Mouse (Mus musculus): ENCODE measurements at regions not wholly inside any gene's neighbourhood (a gene's known extent, or its start where the extent isn't known, plus 50 kb on each side); places are given as distances from the start of the nearest gene placed in this dataset.

DNA sequence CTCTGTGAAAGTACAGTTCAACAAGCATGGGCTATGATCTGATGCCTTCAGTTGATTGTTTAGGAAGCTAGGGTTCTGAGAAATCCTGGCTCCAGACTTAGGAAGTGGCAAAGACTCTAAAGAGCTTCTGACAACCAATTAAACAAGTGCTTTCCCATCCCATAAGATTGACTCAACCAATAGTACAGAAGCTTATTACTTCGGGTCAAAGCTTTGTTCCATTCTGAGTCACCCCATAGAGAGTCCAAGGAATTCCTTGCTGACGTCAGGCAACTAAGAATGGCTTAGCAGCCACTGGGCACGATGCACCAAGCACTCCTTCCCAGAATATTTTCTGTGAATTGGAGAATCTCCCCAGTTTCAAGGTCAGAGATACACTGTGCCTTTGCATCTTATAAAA lies 59.0 kb upstream of the Ntm start:
- ChIA-PET CTCF (no interaction called here), POLR2A (no interaction called here)

DNA sequence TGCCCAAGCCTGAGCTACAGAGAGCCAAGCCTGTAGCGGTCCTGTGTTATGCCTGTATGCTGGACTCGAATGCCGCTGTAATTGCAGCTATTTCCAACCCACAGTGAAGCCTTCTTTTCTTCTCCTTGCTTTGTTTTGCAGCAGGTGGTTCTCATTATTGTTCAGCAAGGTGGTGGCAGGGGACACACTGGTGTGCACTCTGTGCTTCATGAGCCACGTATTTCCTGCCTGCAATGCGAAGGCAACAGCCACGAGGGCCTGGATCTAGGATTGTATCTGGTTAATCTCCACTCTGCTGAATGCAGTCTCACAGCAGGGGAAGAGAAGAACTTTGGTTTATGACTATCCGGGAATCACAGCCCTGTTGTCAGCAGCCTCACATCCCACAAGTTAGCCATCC lies 62.3 kb upstream of the Ntm start:
- POLR2A ChIA-PET = no interaction called here
- CTCF ChIA-PET = interaction anchor here in 1 of 4 experiments (0.7 kb wide), 1 partner anchor 1097 kb away, joined by 3 read pairs; no protein-coding TSS in a partner anchor

DNA sequence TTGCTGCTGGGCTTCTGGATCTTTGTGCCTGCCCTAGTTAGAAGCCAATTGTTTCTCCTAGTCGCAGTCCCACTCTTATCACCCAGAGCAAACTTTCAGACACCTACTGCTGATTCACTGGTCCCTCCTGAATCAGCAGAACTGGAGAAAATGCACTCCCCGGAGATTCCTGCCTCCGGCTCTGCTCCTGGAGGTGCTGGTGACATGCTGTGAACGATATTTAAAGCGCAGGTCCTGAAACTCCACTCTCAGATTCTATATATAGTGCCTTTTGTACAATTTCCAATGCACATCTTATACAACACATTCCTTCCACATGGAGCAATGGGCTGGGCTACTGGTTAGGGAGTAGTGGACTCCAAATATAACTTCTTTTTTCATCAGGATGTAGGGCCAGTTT lies 64.0 kb upstream of the Ntm start:
- ChIA-PET POLR2A (no interaction called here), CTCF (no interaction called here)

DNA sequence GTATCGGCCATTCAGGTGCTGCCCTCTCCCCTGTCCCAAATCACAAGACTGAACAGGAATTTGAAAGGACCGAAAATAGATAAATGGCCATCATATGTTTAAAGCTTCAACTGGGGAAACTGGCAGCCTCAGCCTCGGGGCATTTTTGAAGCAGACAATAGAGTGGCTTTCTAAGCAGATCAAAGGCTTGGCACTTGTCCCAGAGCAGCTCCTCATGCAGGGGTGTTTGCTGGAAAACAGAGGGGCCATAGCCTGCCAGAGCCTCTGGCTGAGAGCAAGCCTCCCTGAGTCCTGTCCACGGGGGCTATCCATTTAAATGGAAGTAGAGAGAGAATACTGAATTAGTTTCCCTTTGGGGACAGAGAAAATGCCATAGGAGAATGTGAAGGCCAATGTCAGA lies 77.5 kb upstream of the Ntm start:
- POLR2A ChIA-PET = no interaction called here
- CTCF ChIA-PET = no interaction called here

DNA sequence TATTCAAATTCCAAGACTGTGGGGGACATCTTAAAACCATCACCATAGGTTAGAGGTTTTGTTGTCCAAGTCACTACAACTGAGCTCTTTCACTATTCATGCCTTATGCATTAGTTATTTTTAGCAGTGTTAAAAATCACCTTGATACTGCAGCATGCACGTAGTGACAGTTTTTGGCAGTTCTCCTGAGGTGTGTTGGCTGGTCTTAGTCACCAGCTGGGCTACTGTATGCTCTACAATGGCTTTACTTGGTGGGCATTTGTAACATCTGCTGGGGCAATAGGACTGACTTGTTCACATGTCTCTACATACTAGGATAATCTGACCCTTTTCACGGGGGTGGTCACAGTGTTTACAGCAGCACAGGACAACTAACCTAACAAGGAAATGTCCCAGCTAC lies 101.6 kb upstream of the Ntm start:
- CTCF ChIA-PET = interaction anchor here in 1 of 4 experiments (0.6 to 0.7 kb wide), 2 partner anchors 200 to 356 kb away, joined by 3 to 13 read pairs; no protein-coding TSS in a partner anchor

DNA sequence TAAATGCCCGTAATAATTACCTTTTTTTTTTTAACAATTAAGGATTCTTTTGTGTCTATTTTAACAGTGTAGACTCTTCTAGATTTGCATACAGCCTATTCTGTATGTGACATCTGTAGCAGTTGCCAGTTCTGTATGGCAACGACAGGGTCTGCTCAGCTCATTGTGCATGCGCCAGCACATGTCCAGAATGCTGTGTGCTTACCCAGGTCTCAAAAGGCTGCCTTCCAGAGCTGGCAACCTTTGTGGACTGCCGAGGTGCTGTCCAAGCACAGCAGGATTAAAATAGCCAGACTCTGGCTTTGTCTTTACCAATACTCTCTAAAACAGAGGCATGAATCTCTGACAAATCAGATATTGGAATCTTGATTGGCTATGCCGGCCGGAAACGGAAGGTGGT lies 105.0 kb upstream of the Ntm start:
- CTCF ChIA-PET = no interaction called here
- POLR2A ChIA-PET = no interaction called here

More for the DNA sequence above, 101.6 kb upstream of the Ntm start:
- POLR2A ChIA-PET = no interaction called here

DNA sequence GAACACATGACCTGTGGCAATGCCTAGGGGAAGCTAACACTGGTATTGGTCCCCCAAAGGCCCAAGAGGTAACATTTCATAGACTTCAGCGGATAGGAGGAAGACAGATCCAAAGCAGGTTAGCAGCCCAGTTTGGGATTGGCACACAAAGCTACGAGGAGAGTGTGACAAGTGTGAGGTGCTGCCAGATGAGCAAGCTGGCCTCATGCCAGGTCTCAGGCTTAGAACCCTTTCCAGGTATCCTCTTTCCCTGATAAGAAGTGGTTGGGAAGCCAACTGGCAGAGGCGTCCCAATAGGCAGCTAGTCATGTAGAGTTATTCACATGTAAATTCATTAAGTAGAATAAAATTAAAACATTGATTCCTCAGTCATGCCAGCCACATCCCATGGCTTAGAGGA lies 112.3 kb upstream of the Ntm start:
- POLR2A ChIA-PET = no interaction called here
- CTCF ChIA-PET = no interaction called here

DNA sequence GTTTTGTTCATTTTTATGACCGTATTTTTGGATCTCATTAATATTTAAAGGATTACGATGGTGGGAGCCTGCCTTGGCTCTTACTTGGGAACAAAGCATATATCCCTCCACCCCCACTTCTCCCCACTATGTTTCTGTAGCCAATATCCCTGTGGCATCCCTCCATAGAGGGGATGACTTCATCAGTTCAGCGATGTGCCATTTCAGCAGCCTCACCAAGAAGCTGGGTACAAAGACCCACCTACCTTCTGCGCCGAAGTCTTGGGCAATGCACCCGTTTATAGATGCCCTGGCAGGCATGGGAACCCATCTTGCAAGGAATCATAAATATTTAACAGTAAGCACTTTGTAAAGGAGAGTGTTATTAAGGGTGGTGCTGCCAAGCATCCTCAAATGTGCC lies 113.1 kb upstream of the Ntm start:
- POLR2A ChIA-PET = no interaction called here

DNA sequence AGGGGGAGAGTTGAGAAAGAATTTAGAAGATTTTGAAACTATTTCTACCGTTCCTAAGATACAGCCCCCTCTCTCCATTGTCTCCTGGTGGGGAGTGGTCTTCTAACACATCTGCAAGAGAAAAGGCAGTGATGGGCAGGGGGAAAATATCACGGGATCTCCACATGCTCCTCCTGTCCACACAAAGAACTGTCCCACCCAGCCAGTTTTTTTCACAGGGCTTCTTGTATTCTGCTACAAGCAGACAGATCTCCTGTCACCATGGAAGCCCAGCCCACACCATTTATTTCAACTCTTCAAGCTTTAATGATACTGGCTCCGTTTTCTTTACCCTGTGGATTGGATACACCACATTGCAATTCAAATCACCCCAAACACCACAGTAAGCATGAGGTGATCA lies 113.5 kb upstream of the Ntm start:
- ChIA-PET POLR2A (interaction anchor here in 1 of 4 experiments (0.8 kb wide), 1 partner anchor 177 kb away, joined by 3 read pairs; no protein-coding TSS in a partner anchor), CTCF (no interaction called here)

More for the DNA sequence above, 113.1 kb upstream of the Ntm start:
- CTCF ChIA-PET = no interaction called here

DNA sequence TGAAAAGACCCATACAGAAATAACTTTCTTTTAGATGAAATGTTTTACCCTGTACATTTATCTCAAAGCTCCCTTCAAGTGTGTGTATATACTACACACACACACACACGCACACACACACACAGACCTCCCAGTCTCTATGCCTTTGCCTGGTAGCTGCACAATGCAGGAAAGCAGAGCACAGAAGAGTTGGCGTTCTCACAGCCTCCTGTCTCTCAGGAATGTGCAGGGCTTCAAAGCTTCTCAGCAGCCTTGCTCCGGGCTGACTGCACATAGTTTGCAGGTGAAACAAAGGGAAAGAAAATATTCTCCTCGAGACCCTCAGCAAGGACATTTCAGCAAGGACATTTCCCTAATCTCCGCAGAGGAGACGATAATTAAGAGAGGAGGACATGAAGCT lies 139.0 kb upstream of the Ntm start:
- POLR2A ChIA-PET = no interaction called here
- CTCF ChIA-PET = no interaction called here

DNA sequence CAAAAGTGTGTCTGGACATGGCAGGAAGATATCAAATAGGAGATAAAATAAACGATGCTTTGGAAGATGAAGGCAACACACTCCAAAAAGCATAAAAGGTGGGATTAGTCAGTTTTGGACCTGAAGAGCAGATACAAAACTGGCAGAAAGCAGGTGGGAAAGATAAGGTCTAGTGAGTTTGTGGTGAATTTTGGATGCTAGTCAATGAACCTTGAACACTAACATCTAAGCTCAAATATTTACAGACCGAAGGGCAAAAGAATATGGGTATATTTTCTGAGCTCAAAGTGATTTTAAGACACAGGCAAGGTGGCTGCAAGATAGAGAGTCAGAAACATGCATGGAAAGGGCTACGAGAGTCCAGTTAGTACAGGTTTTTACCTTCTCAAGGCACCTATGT lies 159.4 kb upstream of the Ntm start:
- ChIA-PET POLR2A (interaction anchor here in 1 of 4 experiments (0.7 kb wide), 1 partner anchor 27 kb away, joined by 11 read pairs; no protein-coding TSS in a partner anchor), CTCF (no interaction called here)

DNA sequence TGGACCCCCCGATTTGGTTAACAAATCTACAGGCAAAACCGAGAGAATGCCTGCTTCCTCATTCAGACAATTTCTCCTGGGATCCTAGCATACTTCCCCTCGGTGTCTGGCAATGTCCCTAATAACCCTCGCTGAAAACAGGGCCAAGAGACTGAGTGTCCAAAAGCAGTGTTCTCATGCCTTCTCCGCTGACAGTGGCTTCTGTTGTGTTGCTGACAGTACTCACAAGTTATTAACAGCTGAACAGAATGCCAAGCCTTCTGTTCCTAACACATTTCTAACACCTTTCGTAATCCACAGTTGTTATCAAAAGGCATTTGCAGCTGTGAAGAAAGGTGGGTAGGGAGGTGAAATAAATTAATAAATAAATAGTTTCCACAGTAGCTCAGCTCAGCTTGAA lies 166.2 kb upstream of the Ntm start:
- CTCF ChIA-PET = interaction anchor here in 2 of 4 experiments (0.6 to 1.0 kb wide), 2 partner anchors 8 to 10 kb away, joined by 3 read pairs; no protein-coding TSS in a partner anchor
- POLR2A ChIA-PET = no interaction called here

DNA sequence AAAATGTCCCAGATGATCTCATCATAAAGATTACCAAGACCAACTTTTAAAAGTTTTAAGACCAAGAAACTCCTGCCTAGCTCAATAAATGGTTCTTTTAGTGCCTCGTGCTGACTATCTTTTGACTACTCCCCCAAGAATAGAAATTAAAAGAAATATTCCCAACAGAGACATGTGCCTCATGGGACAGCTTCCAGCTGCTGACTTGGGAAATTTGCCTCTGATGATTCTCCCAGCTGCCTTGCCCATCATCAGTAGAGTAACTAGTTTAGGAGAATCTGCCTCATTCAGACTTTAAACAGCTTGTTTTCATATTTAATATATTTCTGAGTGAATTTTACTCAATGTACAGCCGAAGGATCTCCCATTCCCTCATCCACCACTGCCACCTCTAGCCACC lies 168.7 kb upstream of the Ntm start:
- ChIA-PET POLR2A (no interaction called here), CTCF (no interaction called here)

DNA sequence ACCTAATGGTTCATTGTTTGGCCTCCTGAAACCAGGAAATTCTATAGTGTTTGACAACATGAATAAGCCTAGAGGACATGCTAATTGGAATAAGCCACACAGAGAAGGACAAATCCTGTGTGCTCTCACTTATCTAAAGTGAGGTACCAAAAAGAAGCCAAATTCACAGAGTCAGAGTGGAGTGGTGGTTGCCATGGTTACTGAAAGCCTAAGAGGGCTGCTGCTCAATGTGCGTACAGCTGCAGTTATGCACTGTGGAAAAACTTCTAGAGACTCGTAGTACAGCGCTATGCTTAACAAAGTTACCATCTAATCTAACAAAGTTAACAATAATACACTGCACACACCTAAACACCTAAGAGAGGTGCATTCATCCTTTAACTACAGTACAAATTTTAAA lies 171.4 kb upstream of the Ntm start:
- ChIA-PET POLR2A (no interaction called here), CTCF (no interaction called here)

DNA sequence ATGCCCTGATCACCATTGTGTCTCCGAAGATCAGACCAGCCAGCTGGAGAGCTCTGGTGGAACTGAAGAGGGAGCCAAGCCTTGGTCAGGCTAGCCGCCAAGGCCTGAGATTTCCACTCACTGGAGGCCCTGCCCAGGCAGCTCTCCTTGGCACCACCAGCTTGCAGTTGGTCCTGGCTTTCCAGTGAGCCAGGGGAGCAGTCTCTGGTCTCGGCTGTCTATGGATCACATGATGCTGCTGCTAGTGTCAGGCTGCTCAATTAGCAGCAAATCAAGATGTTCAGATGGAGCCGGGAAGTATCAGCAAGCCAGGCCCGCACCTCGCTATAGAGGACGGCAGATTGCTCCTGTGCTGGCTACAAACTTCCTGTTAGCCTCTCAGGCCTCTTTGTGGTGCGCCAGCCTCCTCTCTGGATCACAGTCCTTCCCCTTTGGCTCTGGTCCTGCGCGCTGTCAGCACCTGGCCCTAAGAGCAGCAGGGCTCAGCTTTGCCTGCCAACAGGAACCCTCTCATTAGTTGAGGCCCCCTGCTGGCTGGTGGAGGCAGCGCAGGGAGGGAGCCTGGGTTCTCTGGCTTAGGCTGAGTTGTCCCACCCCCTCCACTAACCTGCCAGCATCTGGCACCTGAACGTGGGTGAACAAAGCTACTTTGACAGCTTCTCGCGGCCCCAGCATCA lies 174.8 kb upstream of the Ntm start:
- ChIA-PET CTCF (interaction anchor here in 3 of 4 experiments (0.6 to 2.1 kb wide), 12 partner anchors 9 to 811 kb away, joined by 3 to 15 read pairs (median 3); no protein-coding TSS in a partner anchor), POLR2A (interaction anchor here in 2 of 4 experiments (0.8 to 1.3 kb wide), 2 partner anchors 12 to 16 kb away, joined by 3 to 5 read pairs; no protein-coding TSS in a partner anchor)

DNA sequence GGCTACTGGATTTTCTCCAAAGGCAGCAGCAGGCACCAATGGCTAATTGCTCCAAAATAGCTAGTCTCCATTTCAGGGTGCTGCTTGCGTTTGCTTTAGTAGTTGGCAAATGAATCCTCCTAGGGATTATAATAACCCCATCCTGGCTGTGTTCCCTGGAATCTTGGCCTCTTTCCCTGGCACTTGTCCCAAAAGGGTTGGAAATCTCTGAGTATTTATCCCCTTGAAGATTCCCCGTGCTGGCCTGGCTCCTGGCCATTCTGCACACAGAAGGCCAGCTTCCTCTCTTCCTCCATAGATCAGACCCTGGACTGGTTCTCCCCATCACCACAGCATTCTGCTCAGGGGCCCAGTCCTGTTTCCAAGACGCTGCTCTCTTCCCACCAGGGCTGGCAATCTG lies 177.2 kb upstream of the Ntm start:
- CTCF ChIA-PET = interaction anchor here in 1 of 4 experiments (0.6 kb wide), 1 partner anchor 121 kb away, joined by 15 read pairs; no protein-coding TSS in a partner anchor
- POLR2A ChIA-PET = no interaction called here

DNA sequence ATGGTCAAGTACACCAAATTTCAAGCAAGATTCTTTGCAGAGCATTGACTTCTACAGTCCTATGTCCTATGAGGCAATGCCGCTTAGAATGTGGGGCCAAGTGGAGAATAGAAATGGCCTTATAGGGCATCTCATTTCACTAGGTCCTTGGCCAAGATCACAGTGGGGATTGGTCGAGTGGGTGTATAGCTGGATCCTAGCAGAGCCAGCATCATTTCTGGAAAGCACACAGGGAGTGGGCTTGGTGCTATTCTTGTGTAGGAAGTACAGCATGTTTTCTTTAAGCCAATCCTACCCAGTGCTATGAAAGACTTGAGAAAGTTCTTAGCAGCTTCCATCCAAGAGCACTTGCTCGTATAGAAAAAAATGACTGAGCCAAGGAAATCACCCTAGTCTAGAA lies 178.2 kb upstream of the Ntm start:
- POLR2A ChIA-PET = interaction anchor here in 1 of 4 experiments (0.7 kb wide), 1 partner anchor 79 kb away, joined by 8 read pairs; no protein-coding TSS in a partner anchor
- CTCF ChIA-PET = no interaction called here

DNA sequence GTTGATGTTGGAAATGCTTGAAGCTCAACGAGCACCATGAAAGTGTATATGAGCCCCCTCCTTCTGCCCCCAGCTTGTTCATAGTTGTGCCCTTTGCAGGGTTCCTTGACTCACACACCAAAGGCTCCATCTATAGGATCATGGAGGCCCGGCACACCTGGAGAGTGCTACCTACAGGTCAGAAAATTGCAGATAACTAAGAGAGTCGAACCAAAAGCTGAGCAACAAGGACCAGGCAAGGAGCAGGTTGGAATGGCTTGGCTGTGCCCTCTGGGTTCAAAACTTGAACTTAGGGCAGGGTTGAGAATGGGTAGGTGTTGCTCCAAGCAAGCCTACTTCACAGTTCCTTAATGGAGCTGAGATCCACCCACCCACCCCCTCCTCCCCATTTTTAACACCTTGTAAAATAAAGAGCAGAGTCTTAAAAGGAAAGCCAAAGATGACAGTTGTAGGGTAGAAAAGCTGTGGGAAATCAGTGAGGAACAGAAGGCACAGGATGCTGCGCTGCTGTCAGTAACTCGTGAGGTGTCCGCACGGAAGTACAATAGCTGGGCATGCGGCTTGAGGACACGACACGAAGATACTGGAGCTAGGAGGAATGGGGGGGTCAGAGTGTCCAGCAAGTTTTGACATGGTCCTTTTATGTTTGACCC lies 180.0 kb upstream of the Ntm start:
- POLR2A ChIA-PET = interaction anchor here in 1 of 4 experiments (0.6 kb wide), 1 partner anchor 332 kb away, joined by 3 read pairs; no protein-coding TSS in a partner anchor
- CTCF ChIA-PET = interaction anchor here in 1 of 4 experiments (0.6 kb wide), 1 partner anchor 76 kb away, joined by 4 read pairs; no protein-coding TSS in a partner anchor

DNA sequence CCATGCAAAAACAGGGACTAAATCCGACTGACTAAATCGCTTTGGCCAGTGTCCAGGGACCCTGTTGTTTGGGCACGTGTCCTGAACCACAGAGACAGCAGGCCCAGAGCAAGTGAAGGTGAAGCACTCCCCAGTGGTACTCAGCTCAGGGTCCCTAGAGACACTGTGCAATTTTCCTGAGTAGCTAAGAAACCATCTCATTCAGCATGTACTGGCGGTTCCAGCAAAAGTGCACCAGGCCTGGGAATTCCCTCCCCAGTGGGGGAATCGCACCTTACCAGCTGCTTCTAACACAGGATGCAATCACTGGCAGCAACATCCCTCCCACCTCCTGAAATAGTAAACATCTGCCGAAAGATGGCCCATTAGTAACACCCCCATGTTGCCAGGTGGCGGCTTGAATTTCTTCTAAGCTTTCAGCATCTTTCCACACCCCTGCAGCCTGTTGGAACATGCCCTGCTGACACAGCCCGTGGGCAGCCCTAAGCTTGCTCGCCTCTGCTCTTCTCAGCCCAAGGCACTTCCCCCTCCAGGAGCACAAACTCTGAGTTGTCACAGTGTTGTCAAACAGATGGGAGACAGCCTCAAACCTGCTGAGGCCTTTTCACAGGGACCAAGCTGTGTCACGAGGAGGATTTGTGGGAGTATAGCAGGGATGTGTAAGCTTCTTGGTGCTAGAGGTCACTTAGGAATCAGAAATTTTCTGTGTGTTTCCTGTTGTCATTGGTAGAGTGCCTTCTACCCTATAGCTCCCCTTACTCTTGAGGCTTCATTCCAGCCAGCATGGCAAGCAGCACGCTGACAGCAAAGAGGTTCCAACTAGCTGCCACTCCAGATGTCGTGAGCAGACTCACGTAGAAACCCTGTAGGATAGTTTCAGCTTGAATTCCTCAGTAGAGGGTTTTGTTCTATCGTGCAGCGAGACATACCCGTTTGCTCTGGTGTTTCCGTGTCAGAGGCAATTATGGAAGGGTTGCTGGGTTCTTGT lies 186.8 kb upstream of the Ntm start:
- POLR2A ChIA-PET = interaction anchor here in 2 of 4 experiments (0.6 to 1.2 kb wide), 2 partner anchors 11 to 28 kb away, joined by 5 to 11 read pairs; no protein-coding TSS in a partner anchor
- CTCF ChIA-PET = interaction anchor here in 2 of 4 experiments (0.9 to 1.1 kb wide), 2 partner anchors 12 kb away, joined by 3 read pairs; no protein-coding TSS in a partner anchor

DNA sequence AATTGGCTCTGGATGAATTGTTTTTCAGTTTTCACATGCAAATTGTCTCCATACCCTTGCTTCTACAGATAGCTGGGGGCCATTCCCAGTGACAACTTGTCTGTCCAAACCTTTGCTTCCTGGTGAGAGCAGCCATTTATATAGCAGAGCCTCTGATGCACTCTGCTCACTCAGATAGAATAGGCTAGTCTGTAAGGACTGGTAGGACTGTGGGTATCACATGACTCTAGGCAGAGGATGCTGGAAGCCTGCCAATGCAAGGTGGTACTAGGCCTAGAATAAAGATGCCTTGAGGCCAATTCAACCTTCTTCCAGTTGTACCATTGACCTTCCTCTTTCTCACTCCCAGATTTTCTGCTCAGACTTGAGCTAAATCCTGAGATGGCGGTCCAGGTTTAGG lies 188.2 kb upstream of the Ntm start:
- POLR2A ChIA-PET = no interaction called here
- CTCF ChIA-PET = no interaction called here

Data from embryonic stem cell, embryonic (primary cell).